Mouse (Mus musculus) bone marrow, adult 2 months (tissue): Measurements from ENCODE around the gene Fam160a1.

Experiments used
- CTCF ChIP-seq: fragments of 200-500 bp; IDR thresholded peaks from 2 replicates; pipeline ENCODE4 v1.5.1; 2011; ENCODE audit warnings: low read length, control low read depth; ENCODE audit not compliant: control insufficient read depth, insufficient read depth
- POLR2A ChIP-seq: fragments of 200-500 bp; IDR thresholded peaks from 2 replicates; pipeline ENCODE4 v1.6.1; 2011; ENCODE audit warnings: low read depth, mild to moderate bottlenecking, control low read depth, low read length, borderline replicate concordance; ENCODE audit not compliant: control insufficient read depth

DNA sequence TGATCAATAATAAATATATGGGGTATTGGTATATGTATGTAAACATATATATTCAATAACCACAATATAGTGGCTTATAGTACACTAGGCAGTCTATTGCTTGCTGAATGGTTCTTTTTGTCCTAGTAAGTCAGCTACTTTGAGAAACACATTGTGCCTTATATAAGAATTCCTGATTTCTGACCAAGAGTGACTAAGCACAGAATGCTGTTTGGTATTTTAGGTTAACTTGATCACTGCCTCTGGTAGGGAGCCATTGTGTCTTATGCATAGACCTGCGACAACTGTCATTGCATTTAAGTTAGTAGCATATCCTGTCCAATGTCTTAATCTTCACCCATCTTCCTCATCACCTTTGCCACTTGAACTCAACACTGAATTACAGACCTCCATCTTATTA is 197.3 kb downstream of the Fam160a1 start:
- no peak for TF ChIP-seq CTCF
- TF ChIP-seq POLR2A, result no peak
